Mouse (Mus musculus) spleen, adult 2 months (tissue): ENCODE data around the gene Polr2c.

Source experiments
- CTCF ChIP-seq: fragments of 200-500 bp; IDR thresholded peaks from 2 replicates; pipeline ENCODE4 v1.5.1; 2011; ENCODE audit warnings: mild to moderate bottlenecking, inconsistent platforms; ENCODE audit not compliant: insufficient read depth, insufficient read length, insufficient replicate concordance; ENCODE audit errors: extremely low read depth
- POLR2A ChIP-seq: fragments of 200-500 bp; IDR thresholded peaks from 2 replicates; pipeline ENCODE4 v1.6.1; 2011; ENCODE audit warnings: low read depth, low read length, inconsistent platforms

DNA sequence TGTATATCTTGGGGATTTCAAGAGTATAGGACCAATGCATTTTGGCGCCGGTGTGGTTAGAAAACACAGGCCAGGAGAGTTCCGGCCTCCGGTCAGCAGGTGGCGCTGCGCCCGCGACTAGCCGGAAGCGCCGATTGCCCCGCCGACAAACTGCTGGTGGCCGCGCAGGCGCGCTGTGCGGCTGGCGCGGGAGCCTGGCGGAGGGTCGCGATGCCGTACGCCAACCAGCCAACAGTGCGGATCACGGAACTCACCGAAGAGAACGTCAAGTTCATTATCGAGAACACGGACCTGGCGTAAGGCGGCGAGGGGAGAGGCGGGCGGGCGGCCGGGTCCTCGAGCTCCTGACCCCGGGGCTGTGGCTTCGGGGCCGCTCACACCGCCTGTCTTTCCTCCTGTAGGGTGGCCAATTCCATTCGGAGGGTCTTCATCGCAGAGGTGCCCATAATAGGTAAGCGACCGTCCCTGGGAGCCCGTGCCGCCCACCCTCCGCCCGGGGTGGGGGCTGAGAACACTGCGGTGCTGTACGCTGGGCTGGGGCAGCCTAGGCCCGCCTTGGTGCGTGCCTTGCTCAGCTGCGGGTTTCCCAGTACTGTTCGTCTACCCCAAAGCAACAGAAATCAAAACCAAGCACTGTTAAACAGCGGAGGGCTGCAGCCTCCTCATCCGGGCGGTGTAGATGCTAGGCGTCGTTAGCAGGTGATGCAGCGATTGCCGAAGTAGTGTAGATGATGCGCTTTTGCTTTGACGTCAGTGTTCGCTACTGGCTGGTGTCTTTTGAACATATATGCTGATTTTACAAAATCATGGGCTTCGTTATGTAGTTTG, at the start of gene Polr2c:
- TF ChIP-seq CTCF (peak; percentile 92), POLR2A (peak; percentile 37; the same call in 1 of the 2 replicates)
